ENCODE assay signal across 15 mouse cellular contexts in the genomic region with DNA sequence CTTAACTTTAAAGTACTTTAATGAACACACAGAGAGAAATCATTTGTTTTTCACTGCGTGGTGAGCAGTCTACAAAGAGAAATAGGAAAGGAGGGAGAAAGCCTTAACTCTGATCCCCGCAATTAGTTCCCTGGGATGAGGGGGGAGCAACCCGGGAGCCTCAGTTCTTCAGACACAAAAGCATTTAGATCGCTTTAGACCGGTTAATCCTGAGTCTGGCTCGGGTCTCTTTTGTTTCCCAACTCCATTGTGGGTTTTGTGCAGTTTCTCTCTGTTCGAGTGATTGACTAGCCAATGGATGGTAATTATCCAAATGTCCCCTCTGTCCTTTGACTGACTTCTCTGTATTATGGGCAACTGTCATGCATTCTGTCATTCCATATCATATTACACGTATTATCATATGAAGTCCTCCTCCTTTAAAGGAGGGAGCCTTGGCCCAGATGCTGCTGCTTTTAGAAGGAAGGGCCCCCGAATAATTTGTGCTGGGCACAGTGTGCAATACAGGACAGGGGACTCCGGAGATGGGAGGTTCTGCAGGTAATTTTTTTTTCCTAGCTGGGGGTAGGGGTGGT. TPM values are rescaled to one million over a fixed set of nuclear protein-coding genes. Genes with fewer than 3 reads are reported as not detected.
DNase-seq lines count a peak whose midpoint lies in the region; ATAC-seq lines count a peak whose summit lies in the region.
"Had no signal": no experiment of that assay in that cellular context is flagged by ENCODE, and none has a peak within 500 bp of the region (broad histone marks: within the 10 kb centered on the region; RNA-seq: fewer than 3 reads in every experiment).

No protein-coding gene starts in this region.

- peaks cover 57% of the 10 kb centered on the region for H3K27me3 ChIP-seq in forebrain, embryonic 13.5 days
- peaks cover 67% of the 10 kb centered on the region for H3K27me3 ChIP-seq in limb, embryonic 11.5 days (ENCODE audit: control insufficient read depth, insufficient read depth, low read length)

- no peaks in the 10 kb centered on the region for H3K9me3 ChIP-seq in forebrain, embryonic 13.5 days (replicated peaks)
- H3K9me3 ChIP-seq in limb, embryonic 11.5 days (ENCODE audit: control insufficient read depth, low read length): no peaks in the 10 kb centered on the region
- H3K9me3 ChIP-seq: neural tube, embryonic 12.5 days had no signal

- H3K4me3 ChIP-seq in forebrain, embryonic 13.5 days: peak overlapping the region; percentile 91
- H3K4me3 ChIP-seq in limb, embryonic 11.5 days (ENCODE audit: low read depth, low read length): no peak overlapping the region
- H3K4me3 ChIP-seq: neural tube, embryonic 12.5 days had no signal

- H3K9ac ChIP-seq in forebrain, embryonic 13.5 days: peak overlapping the region; percentile 99
- no peak overlapping the region for H3K9ac ChIP-seq in limb, embryonic 11.5 days (ENCODE audit: low read length)
- H3K9ac ChIP-seq: neural tube, embryonic 12.5 days had no signal

- peak overlapping the region; percentile 98 for H3K27ac ChIP-seq in forebrain, embryonic 13.5 days
- no peak overlapping the region for H3K27ac ChIP-seq in limb, embryonic 11.5 days (replicated peaks; ENCODE audit: low read depth, low read length)
- H3K27ac ChIP-seq: kidney, postnatal 0 days; neural tube, embryonic 12.5 days had no signal

- peaks cover 59% of the 10 kb centered on the region for H3K4me1 ChIP-seq in forebrain, embryonic 13.5 days
- peaks cover 11% of the 10 kb centered on the region for H3K4me1 ChIP-seq in limb, embryonic 11.5 days (ENCODE audit: control insufficient read depth, insufficient read depth, low read length)

- H3K36me3 ChIP-seq in forebrain, embryonic 13.5 days (ENCODE audit: poor library complexity, severe bottlenecking): no peaks in the 10 kb centered on the region
- no peaks in the 10 kb centered on the region for H3K36me3 ChIP-seq in limb, embryonic 11.5 days (ENCODE audit: control insufficient read depth, insufficient read depth, low read length)
- H3K36me3 ChIP-seq: neural tube, embryonic 12.5 days had no signal

- WGBS in forebrain, embryonic 13.5 days: under 1% methylated on average over 10 of the region's 10 CpGs
- WGBS in limb, embryonic 11.5 days: 3% methylated on average over 10 of the region's 10 CpGs

- peak; percentile 54 for DNase-seq in heart, adult 11 months
- DNase-seq in heart, adult 18-20 months: no peak
- peak; percentile 31 for DNase-seq in limb, embryonic 11.5 days (ENCODE audit: low spot score)
- peak; percentile 64 for DNase-seq in retina, embryonic 14.5 days (ENCODE audit: low spot score)
- no peak for DNase-seq in MN1 (ENCODE audit: low spot score)
- no peak for DNase-seq in kidney, postnatal 10 days
- DNase-seq: adrenal gland, postnatal 25 days; cerebellum, adult 9-10 months; left cerebral cortex, postnatal 4 days; lung, postnatal 14 days; right cerebral cortex, postnatal 4 days had no signal

- peak overlapping the region; percentile 93 for H3K4me2 ChIP-seq in forebrain, embryonic 13.5 days
- no peak overlapping the region for H3K4me2 ChIP-seq in limb, embryonic 11.5 days (ENCODE audit: low read depth, severe bottlenecking)
- H3K4me2 ChIP-seq: neural tube, embryonic 12.5 days had no signal

- peak; percentile 52; the same call in 1 of the 2 replicates for ATAC-seq in forebrain, embryonic 13.5 days
- no peak for ATAC-seq in limb, embryonic 11.5 days (ENCODE audit: insufficient number of reproducible peaks, low FRiP score, low TSS enrichment, low read depth)
- ATAC-seq in frontal cortex, adult (ENCODE audit: low TSS enrichment): no peak

RNA-seq across cellular contexts. Expression of gene Lhx2, which starts 1.6 kb away (rescaled TPM):
- total RNA-seq in heart, adult 18-20 months (2021): not detected
- polyA plus RNA-seq in forebrain, embryonic 13.5 days (2015; fragmentation: Nextera tagmentation; extraction: Ambion mirVana): 153 and 167 TPM in 2 replicates
- polyA plus RNA-seq in limb, embryonic 11.5 days (2014; fragmentation: Nextera tagmentation; extraction: Ambion mirVana): 29.0 and 31.2 TPM in 2 replicates
- total RNA-seq: adrenal gland, postnatal 25 days had no signal

RNA-seq across cellular contexts. Expression of gene Dennd1a, which starts 53.5 kb away (rescaled TPM):
- 10 to 100 TPM; 22.9 to 27.2 TPM for total RNA-seq in heart, adult 18-20 months (2021)
- polyA plus RNA-seq in forebrain, embryonic 13.5 days (2015; fragmentation: Nextera tagmentation; extraction: Ambion mirVana): 17.7 and 19.9 TPM in 2 replicates
- 11.3 and 12.3 TPM in 2 replicates for polyA plus RNA-seq in limb, embryonic 11.5 days (2014; fragmentation: Nextera tagmentation; extraction: Ambion mirVana)

Comparison
In these comparisons a context has a peak if more than half of its experiments do, and no peak if none do; other contexts are left out.
1. DNase-seq: peak in heart, adult 11 months (single experiment), limb, embryonic 11.5 days (single experiment) and retina, embryonic 14.5 days (single experiment); none in heart, adult 18-20 months (0 of 2), MN1 (single experiment) and kidney, postnatal 10 days (single experiment).